Mouse (Mus musculus) ovary, adult 2 months (tissue): Measurements from ENCODE around the gene Cdc42ep5. TPM values are rescaled to one million over a fixed set of nuclear protein-coding genes. Genes with fewer than 3 reads are reported as not detected.

ENCODE experiments used
- polyA plus RNA-seq: library from polyadenylated mRNA; depleted of rRNA; stranded (reverse); fragments of >200 nt; gene quantifications from 2 replicates; pipeline ENCODE4 v1.2.3, GENCODE M21; 2012; rRNA removed

The Cdc42ep5 gene
- polyA plus RNA-seq = 226 and 230 TPM in 2 replicates

GRCm38 (mm10) chr7:4164090-4164910 lies at the start of gene Cdc42ep5:
Gene Cdc42ep5 (minus strand): TSS chr7:4164860.

GRCm38 (mm10) chr7:4150059-4150541 lies 14.6 kb downstream of the Cdc42ep5 start, which contains the start of gene Leng9:
Gene Leng9 (minus strand): TSS chr7:4150374.

GRCm38 (mm10) chr7:4136771-4137531 lies 27.7 kb downstream of the Cdc42ep5 start, which contains the start of gene Leng8:
Gene Leng8 (plus strand): TSS chr7:4137039.

GRCm38 (mm10) chr7:4119344-4119902 lies 45.2 kb downstream of the Cdc42ep5 start, which contains the start of gene Ttyh1:
Gene Ttyh1 (plus strand): TSS chr7:4119408.

Other genes starting within 250 kb of the Cdc42ep5 start
- gene Lilra6, start 249.4 kb downstream of the Cdc42ep5 start, polyA plus RNA-seq = 0.70 and 0.89 TPM in 2 replicates
- 6.9 and 8.7 TPM in 2 replicates for gene Lair1, start 101.7 kb downstream of the Cdc42ep5 start, polyA plus RNA-seq
- 6.7 and 7.6 TPM in 2 replicates for gene Ttyh1, start 45.5 kb downstream of the Cdc42ep5 start, polyA plus RNA-seq
- gene Leng8, start 27.8 kb downstream of the Cdc42ep5 start, polyA plus RNA-seq = 635 and 1,086 TPM in 2 replicates
- gene Leng9, start 14.5 kb downstream of the Cdc42ep5 start, polyA plus RNA-seq = 8.9 and 9.7 TPM in 2 replicates
- 0.25 and 0.31 TPM in 2 replicates for gene Lilra5, start 72.9 kb upstream of the Cdc42ep5 start, polyA plus RNA-seq
- gene Ncr1, start 172.9 kb upstream of the Cdc42ep5 start, polyA plus RNA-seq = 0.20 and 0.32 TPM in 2 replicates
- not detected in 2 replicates for gene Gp6, start 232.9 kb upstream of the Cdc42ep5 start, polyA plus RNA-seq